Mouse (Mus musculus): ENCODE results near the gene Myof.

Gene Myof

DNA sequence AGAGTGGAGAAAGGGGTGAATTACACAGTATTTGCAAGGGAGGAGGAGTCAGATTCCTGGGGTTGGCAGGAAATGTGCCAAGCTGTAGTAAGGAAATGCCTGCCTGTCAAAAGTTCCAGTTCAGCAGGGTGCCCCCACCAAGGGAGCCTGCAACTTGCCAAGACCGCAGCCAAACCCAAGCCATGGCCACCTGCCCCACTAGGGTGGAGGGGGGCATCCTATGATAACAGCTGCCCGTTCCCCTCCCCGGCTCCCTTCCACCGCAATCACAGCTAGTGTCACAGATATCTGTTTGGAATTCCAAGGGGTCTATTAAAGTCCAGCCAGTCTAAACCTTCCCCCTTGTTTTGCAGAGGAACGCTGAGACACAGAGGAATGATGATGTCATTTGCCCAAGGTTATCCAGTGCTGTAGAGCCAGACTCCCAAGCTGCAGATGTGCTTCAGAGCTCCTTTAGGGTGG, 1.1 kb downstream of the Myof start:
- DNase-seq (ENCODE audit: low spot score), result no peak

DNA sequence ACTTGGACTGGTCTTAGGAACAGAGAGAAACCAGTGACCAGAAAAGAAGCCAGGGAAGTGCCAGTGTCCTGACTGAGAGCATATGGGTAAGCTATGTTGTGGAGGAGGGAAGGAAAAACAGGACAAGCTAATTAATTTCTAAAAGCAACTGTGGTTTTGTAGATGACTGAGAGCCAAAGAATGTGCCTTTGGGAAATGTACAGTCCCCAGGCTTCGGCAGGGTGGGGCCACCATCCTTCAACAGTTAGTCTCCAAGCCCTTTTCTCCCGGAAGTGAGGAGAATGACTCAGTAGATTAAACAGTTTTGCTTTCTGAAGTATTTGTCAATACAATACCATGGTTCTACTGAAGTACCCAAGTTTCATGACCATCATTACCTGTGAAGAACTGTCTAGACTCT, 5.1 kb downstream of the Myof start:
- no peak for DNase-seq (ENCODE audit: low spot score)

DNA sequence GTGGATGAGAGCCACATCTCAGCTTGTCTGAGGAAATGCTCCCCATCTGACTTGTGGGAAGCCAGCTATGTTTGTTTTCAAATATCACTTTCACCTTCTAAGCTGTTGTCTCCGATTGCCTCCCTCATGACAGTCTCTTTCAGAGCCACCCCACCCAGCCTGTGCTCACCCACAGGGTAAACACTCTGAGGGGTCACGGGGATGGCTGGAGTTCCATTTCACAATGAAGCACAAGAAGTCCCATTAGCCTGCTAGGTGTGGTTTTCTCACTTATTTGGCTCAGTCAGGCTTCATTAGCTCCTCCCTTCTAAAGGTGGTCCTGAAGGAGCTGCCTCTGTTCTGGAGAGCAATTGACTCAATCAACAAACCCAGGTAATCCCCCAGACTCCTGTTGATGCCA, 7.6 kb downstream of the Myof start:
- no peak for DNase-seq (ENCODE audit: low spot score)

DNA sequence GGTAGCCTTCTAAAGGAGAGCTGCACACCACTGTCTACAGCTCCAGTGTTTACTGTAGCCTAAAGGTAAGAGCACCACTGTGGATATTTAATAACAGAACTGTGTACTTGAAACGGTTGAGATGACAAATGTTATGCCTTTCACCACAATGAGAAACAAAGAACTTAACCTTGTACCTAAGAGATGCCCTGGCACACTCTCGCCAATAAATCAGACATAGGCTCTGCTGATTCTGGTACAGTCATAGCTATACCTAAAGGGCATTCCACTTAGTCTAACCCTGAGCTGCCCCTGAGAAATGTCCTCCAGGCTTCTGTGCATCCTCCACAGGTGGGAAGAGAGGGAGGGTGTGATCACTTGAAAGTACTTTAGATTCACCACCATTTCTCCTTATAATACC, 8.7 kb downstream of the Myof start:
- DNase-seq (ENCODE audit: low spot score), result no peak

DNA sequence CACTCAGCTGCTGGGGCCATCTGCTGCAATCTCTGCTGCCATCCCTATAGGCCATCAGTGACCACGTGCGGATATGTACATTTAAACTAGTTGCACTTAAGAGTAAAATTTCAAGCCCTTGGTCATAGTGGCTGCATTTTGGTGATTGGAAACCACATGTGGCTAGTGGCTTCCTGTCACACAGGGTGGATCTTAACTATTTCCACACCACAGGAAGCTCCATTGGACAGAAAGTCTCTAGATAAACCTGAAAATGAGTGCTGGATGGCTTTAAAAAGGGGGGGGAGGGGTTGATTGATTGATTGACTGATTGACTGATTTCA, 9.7 kb downstream of the Myof start:
- no peak for DNase-seq (ENCODE audit: low spot score)

DNA sequence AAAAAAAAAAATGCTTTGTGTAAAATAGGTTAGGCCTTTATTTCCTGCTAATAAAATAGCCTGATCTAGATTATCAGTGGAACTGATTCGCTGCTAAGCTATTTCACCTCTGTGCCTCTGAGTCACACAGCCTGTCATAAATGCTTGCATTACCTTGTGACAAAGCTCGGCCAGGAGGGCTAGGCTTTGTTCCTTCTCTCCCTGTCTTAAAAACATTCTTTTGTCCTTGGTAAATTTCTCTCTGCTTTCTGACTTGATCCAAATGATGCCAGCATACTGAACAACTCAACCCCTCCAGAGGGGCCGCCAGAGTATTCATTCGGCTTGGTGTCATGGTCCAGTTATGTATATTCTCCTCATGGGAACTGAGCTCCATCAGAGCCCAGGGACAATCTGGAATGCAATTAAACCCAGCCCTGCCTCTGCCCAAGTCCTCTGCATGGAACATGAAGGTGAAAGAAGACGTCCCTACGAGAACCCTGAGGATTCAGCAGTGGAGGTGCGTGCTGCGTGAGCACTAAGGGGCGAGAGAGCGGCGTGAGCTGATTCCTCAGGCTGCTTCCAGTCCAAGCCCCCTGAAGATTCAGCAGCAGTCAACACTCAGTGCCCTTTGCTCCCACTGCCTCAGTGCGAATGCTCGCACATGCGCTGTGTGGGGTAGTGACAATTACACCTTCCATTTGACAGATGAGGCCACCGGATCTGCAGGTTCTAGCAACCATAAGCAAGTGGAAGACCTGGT, 10.2 kb downstream of the Myof start:
- DNase-seq (ENCODE audit: low spot score), result no peak

DNA sequence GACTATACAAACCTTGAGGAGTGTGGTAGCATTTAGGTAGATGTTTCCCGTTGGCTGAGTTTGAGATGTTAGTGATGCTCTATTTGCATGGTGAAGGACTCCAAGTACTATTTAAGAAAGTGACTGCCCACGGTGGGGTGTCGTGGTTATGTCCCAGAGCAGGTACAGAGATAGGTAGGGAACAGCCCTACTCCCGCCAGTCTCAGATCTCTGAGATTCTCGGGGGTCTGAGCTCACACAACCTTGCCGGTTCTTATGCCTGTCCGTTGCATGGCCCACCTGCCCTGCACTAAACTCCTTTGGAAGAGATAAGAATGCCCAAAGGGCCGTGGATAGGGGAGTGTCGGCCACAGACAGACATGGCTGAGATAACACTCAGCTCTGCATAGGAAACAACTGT, 12.2 kb downstream of the Myof start:
- DNase-seq (ENCODE audit: low spot score), result no peak

DNA sequence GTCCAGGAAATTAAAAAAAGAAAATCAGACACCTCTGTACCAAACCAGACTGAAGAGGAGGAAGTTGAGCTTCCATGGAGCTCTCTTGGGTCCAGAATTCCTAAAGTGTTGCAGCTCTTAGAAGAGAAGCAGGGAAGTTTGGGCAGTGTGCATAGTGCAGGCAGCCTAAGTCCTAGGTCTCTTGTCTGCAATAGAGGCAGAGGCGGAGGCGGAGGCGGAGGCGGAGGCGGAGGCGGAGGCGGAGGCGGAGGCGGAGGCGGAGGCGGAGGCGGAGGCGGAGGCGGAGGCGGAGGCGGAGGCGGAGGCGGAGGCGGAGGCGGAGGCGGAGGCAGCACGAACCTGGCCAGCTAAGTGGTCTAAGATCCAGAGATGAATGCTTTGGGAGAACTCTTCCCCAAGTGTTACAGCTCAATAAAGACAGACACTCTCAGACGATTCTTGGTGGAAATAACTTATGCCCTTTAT, 12.7 kb downstream of the Myof start:
- no peak for DNase-seq (ENCODE audit: low spot score)

DNA sequence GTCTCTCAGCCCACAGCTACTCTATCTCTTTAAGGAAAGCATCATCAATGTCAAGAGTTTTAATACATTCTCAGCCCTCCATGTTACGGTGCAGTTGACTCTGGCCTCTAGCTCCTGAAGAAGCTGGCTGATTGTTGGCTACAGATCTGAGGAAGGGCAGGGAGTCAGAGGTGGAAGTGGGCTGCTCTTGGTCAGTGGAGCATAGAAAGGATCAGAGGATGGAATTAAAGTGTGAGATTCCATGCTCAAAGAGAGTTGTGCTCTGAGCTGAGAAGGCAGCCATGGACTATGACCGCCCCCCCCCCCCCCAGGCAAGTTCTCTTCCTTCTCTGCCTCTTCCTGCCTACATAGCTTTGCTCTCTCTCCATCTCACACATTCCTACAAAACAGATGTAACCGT, 13.5 kb downstream of the Myof start:
- DNase-seq (ENCODE audit: low spot score), result no peak

DNA sequence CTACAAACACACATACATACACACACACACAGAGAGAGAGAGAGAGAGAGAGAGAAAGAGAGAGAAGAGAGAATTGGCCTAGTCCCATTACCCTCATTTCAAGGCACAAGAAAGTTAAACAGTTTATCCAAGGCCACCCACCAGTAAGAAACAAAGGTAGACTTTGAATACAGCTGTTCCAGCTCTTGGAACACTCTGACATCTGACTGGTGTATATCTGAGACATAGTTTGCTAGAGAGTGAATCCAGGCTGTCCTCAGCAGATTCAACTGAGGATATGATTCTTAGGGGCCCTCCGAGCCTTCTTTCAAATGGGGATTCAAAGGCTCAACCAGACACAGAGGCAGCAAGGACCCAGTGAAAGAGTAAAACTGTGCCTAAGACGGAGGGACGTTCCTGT, 14.1 kb downstream of the Myof start:
- no peak for DNase-seq (ENCODE audit: low spot score)

DNA sequence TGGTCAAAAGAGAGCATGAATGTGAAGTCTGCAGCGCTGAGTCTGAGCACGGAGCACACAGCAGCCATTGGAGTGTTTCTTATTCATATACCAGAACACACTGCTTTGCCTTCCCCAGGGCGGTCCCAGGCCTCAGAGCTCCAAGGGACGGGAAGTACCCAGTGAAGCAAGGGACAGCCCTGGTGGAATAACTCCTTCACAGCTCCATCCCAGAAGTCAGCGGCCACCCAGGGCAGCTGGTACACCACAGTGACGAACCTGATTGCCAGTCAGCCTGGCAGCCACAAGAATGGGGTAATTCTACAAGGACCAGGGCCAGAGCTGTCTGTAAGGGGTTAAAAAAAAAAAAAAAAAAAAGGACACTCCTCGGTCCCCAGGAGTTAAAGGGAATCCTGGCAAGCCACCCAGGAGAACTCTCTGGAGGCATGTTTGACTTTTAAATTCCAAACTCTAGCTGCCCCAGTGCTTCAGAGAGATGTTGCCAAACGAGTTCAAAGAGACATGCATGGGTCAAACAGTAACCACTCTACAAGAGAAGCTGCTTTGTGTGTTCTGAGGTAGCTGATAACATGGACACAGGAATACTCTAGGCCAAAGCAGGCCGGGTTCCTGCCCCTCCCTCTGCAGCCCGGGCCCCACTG, 15.4 kb downstream of the Myof start:
- no peak for DNase-seq (ENCODE audit: low spot score)

DNA sequence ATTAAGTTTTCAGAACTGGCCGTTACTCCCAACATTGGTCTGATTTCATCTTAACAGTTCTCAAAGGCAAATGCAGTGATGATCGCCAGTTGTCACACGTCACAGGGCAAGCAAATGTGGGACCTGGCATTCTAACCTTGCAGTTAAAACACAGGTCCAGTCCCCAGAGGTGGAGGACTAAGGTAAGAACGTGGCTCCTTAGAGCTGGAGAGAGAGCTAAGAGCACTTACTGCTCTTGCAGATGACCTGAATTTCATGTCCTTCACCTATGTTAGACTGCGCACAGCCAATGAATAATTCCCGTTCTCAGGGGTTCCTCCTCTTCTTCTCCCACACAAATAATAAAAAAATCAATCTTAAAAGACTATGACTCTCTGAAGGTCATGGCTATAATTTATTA, 16.0 kb downstream of the Myof start:
- DNase-seq (ENCODE audit: low spot score), result no peak

DNA sequence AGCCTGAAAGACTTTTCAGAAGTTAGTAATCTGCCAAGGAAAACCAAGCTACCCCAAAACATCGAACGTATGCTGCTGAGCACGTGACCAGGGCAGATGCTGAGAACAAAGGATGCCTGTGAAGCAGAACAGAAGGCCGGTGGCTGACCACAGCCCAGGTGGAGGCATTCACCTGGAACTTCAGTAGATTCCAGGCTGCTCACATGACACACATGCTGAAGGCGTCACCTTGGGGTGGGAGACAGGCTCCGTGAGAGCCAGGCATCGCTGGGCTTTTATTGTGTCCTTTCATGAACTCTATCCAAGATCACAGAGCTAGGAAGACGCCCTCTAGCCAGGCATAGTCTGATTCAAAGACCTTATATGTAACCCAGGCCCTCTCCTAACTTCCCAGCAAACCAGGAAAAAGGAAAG, 17.2 kb downstream of the Myof start:
- DNase-seq (ENCODE audit: low spot score), result no peak

DNA sequence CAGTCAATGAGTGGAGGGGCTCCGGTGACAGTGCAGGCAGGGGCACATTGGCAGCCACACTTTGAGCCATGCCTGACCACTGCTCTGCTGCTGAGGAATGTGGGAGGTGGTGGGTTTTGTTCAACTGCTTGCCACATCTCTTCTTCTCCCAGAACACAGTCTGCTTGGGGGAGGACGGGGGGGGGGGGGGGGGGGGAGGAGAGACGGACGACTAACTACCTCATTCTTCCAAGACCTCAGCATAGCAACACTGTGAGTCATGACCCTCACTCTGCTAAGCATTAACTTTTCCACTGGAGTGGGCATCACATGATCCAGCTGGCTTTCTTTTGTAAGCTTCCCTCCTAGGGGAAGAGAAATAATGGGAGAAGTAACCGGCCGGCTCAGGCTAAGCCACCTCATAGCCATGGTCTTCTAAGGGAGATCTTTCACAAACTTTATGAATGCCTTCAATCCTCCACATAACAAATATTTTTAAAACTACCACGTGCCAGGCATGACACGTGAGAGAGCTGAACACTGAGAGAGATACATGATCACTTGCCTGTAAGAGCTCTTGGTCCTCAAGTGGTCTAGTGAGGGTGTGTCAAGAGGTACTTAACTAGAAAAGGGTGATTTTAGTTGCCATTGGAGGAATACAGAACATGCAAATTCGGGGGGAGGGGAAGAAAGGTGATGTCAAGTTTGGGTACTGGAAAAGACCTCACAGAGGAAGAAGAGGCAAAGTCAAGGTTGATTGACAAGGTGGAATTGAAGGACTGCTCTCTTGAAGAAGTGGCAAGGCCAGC, 17.9 kb downstream of the Myof start:
- no peak for DNase-seq (ENCODE audit: low spot score)

DNA sequence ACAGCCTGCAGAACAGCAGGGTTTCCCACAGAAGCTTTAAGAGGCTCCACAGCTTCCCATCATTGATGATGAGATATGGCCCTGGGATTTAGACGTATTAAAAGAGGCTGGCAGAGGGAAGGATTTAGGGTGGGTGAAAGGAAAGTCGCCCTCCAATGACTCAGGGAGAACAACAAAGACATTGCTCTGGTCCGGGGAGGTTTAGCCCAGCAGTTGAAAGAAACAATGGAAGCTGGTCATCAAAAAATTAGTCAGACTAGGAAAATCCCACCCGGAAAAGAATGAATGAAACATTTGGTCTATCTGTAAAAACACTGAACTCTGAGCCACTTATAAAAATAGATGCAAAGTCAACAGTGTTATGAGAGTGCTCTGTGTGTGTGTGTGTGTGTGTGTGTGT, 19.8 kb downstream of the Myof start:
- no peak for DNase-seq (ENCODE audit: low spot score)

DNA sequence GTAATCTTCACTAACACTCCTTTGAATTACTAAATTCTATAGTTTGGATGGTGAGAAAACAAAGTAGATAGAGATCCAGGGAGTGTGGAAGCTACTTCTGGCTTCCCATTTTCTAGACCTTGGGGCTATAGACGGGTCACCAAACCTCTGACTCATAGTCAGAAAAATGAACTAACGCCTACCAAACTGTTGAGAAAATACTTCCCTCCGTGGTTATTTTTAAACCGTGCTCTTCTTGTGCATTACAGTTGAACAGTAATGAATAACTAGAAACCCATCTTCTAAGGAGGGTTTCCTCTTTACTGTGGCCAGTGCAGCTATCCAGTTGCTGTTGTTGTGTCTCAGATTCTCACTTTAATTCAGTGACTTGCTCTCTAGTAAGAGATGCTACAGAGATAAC, 20.7 kb downstream of the Myof start:
- DNase-seq (ENCODE audit: low spot score), result no peak

DNA sequence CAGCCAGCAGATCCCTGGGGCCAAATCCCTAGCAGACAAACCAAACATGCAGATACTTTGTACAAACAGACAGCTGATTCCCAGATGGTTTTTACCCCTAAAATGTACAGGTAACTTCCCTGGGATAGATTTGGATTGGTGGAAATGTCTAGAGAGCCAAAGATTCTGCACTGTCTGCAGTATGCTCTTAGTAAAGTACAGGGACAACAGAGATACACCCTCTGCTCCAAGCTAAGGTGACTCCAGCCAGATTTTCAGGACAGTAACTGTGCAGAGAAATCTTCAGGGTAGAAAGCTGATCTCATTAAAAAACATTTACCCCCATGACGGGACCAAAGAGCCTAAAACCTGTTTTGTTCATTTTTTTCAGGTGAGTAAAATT, 27.5 kb downstream of the Myof start:
- no peak for DNase-seq (ENCODE audit: low spot score)

DNA sequence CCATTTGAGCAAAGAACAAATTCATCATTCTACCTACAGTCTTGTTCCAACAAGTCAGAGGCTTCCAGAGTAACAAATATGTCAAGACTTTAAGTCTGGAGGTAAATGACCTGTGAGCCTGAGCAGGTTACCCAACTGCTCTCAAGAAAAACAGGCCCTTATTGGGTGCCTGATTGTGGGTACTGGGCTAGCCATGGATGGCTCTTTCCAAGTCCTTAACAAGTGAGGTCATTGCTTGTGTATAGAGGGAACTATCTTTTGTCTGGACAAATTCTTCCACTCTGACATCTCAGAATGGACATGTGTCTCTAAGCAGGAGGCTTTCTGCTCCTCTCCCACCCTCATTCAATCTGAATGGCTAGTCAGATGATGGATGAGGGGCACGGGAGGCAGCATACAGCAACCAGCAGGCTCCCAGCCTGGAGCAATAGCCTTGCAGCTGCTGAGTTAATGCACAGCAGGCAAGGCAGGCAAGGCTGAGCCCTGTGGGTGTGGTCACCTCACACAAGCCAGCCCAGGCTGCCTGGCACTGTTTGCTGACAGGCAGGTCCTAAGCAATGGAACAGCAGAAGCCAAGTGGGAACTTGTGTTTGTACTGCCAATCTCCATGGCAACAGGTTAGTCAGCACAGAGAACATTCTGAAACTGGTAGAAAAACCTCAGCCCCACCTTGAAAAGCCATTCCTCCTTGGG, 28.1 kb downstream of the Myof start:
- peak; percentile 68 for DNase-seq (ENCODE audit: low spot score)

DNA sequence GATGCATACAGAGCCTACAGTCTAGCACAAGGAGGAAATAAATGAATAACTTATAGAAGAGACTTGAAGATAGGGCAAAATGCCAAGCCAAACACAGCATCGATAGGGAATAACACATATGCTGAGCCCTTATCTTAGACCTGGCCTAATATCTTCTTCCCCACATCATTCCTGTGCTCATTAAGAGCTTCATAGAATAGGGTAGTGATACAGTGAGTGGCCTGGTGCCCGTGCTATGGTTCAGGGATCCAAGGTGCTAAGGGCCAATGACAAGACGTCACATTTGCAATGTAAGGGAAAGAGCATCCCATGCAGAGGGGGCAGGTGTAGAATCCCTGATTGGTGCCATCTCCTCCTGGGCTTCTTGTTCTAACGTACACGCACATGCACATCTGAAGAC, 28.9 kb downstream of the Myof start:
- DNase-seq (ENCODE audit: low spot score), result no peak

DNA sequence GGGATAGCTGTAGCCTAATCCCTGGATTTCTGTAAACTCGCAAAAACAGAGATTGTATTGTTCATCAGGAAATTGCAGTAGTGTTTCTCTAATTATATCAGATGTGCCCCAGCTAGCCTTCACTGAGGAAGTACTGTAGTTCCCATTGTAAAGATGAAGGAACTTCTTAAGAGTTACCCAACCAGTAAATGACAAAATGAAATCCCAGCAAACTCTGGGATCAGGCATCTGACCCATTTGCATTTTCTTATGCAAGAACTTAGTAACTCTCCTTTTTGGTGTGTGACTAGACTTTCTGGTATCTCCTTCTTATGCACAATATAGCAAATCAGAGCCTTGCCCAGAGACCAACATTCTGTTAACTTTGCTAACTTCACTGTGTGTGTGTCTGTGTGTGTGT, 32.0 kb downstream of the Myof start:
- no peak for DNase-seq (ENCODE audit: low spot score)

DNA sequence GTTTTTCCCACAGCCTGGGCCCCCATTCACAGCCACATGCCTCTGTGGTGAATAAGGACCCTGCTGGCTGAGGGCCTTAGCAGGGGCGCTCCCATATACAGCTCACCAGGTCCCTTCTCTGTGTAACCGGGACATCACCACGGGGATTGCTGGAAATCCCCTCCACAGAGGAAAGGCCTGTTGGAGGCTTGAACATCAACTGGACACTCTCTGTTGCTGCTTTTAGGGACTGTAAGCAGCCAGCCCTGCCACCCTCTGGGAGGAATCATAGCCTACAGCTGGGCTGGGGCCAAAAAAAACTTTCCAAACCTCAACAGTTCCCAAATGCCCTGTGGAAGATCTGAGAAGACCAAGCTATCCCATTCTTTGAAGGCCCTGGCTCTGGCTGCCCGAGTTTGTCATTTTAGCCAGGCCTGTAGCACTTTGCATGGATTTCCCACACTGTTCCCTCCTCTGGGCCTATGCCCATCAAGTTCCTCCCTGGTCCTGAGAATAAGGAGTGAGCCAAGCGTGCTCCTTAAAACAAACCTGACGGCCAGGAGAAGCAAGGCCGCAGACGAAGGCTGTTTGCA, 38.5 kb downstream of the Myof start:
- no peak for DNase-seq (ENCODE audit: low spot score)
